Mouse (Mus musculus) intestine, postnatal 0 days (tissue): ENCODE measurements around the gene Tesk2. TPM values are rescaled to one million over a fixed set of nuclear protein-coding genes. Genes with fewer than 3 reads are reported as not detected.

Experiments
- ATAC-seq: fragments of 200-750 bp; cut with Nextera tagmentation; 2 replicates; pipeline ENCODE4 v1.8.0; 2017; ENCODE audit warnings: mild to moderate bottlenecking, moderate TSS enrichment, moderate library complexity
- H3K27ac ChIP-seq: fragments of 300-500 bp; sonication (generic); 2 replicates; pipeline ENCODE4 v1.5.1; 2014; ENCODE audit warnings: mild to moderate bottlenecking, low read depth, low read length, moderate library complexity
- H3K27me3 ChIP-seq: fragments of 300-500 bp; sonication (generic); replicated peaks from 2 replicates; pipeline ENCODE4 v1.6.1; 2014; ENCODE audit warnings: low read length, mixed read lengths; ENCODE audit not compliant: control insufficient read depth, insufficient read depth
- H3K36me3 ChIP-seq: fragments of 300-500 bp; sonication (generic); 2 replicates; pipeline ENCODE4 v1.6.1; 2014; ENCODE audit warnings: mild to moderate bottlenecking, moderate library complexity; ENCODE audit not compliant: control insufficient read depth, insufficient read depth
- H3K4me1 ChIP-seq: fragments of 300-500 bp; sonication (generic); replicated peaks from 2 replicates; pipeline ENCODE4 v1.6.1; 2014; ENCODE audit warnings: antibody characterized with exemption, low read length, mixed read lengths; ENCODE audit not compliant: control insufficient read depth, insufficient read depth
- H3K4me2 ChIP-seq: fragments of 300-500 bp; sonication (generic); replicated peaks from 2 replicates; pipeline ENCODE4 v1.6.1; 2014; ENCODE audit warnings: low read depth, mild to moderate bottlenecking, moderate library complexity
- H3K4me3 ChIP-seq: fragments of 300-500 bp; sonication (generic); 2 replicates; pipeline ENCODE4 v1.5.1; 2014; ENCODE audit warnings: low read depth, low read length
- H3K9ac ChIP-seq: fragments of 300-500 bp; sonication (generic); 2 replicates; pipeline ENCODE4 v1.6.1; 2014; ENCODE audit warnings: mild to moderate bottlenecking, low read depth, low read length
- H3K9me3 ChIP-seq: fragments of 300-500 bp; sonication (generic); 2 replicates; pipeline ENCODE4 v1.6.1; 2016; ENCODE audit warnings: mixed run types; ENCODE audit not compliant: control insufficient read depth
- CTCF ChIP-seq: sonication (generic); IDR thresholded peaks from 2 replicates; pipeline ENCODE4 v1.5.1; 2016; ENCODE audit warnings: low read depth, mild to moderate bottlenecking, control low read depth, antibody characterized with exemption, moderate library complexity
- WGBS: fragments of 180-500 bp; shearing (Covaris S2); extraction: QIAGEN DNeasy Blood & Tissue Kit; methylation state at CpG from one replicate; pipeline ENCODE4 v1.1.7; 2014; 5-methylcytosine and 5-hydroxymethylcytosine counted together
- polyA plus RNA-seq: library from polyadenylated mRNA; unstranded; fragments of >200 nt; fragmentation: Nextera tagmentation; extraction: Ambion mirVana; gene quantifications from 2 replicates; pipeline ENCODE4 v1.2.1, GENCODE M21; 2015

Tesk2 gene
- polyA plus RNA-seq, 1 experiment from 2014 or later: 6.6 TPM

GRCm38 (mm10) chr4:116683957-116684356, 36.8 kb upstream of the Tesk2 start:
- Histone ChIP-seq H3K9me3 (no peaks in the 10 kb centered on the region), H3K9ac (no peak overlapping the region), H3K4me1 (peaks cover 3% of the 10 kb centered on the region; the same call in 1 of the 2 replicates), H3K4me2 (0 out of 2 replicates have a peak overlapping the region, but pooled peaks have one; percentile 21), H3K36me3 (no peaks in the 10 kb centered on the region), H3K4me3 (no peak overlapping the region), H3K27me3 (no peaks in the 10 kb centered on the region), H3K27ac (no peak overlapping the region)
- ATAC-seq: no peak
- no peak for TF ChIP-seq CTCF
- 38% methylated on average over 4 of the region's 4 CpGs for WGBS

- 65% methylated on average over 2 of the region's 2 CpGs for WGBS
- peak overlapping the region; percentile 77 for H3K4me3 ChIP-seq
- H3K4me2 ChIP-seq: peak overlapping the region; percentile 68; the same call in 1 of the 2 replicates
- H3K36me3 ChIP-seq: peaks cover 5% of the 10 kb centered on the region; the same call in 1 of the 2 replicates
- no peak overlapping the region; the same call in 1 of the 2 replicates for H3K9ac ChIP-seq
- H3K27me3 ChIP-seq: no peaks in the 10 kb centered on the region
- TF ChIP-seq CTCF: no peak
- peak overlapping the region; percentile 97 for H3K27ac ChIP-seq
- no peaks in the 10 kb centered on the region for H3K9me3 ChIP-seq
- H3K4me1 ChIP-seq: peaks cover 3% of the 10 kb centered on the region; the same call in 1 of the 2 replicates
- ATAC-seq: no peak
These were observed 36.1 kb upstream of the Tesk2 start for GRCm38 (mm10) chr4:116684665-116685064.

GRCm38 (mm10) chr4:116685402-116686061, 35.2 kb upstream of the Tesk2 start, which contains the start of gene Prdx1:
Prdx1 (plus strand) TSS chr4:116685544.
- ATAC-seq: peak; percentile 92
- Histone ChIP-seq H3K4me3 (peak within 1 kb of the TSS; percentile 77), H3K27me3 (no peaks in the 10 kb centered on the region), H3K36me3 (peaks cover 9% of the 10 kb centered on the region; the same call in 1 of the 2 replicates), H3K4me2 (peak within 1 kb of the TSS; percentile 68), H3K9me3 (no peaks in the 10 kb centered on the region), H3K4me1 (peaks cover 3% of the 10 kb centered on the region; the same call in 1 of the 2 replicates), H3K9ac (peak within 1 kb of the TSS; percentile 72), H3K27ac (peak within 1 kb of the TSS; percentile 97)
- under 1% methylated on average over 56 of the region's 56 CpGs for WGBS
- TF ChIP-seq CTCF: peak; percentile 94

GRCm38 (mm10) chr4:116687041-116687440, 33.7 kb upstream of the Tesk2 start:
- Histone ChIP-seq H3K9me3 (no peaks in the 10 kb centered on the region), H3K36me3 (peaks cover 20% of the 10 kb centered on the region; the same call in 1 of the 2 replicates), H3K27me3 (no peaks in the 10 kb centered on the region), H3K9ac (no peak overlapping the region), H3K4me3 (peak overlapping the region; percentile 77; the same call in 1 of the 2 replicates), H3K27ac (no peak overlapping the region), H3K4me1 (peaks cover 3% of the 10 kb centered on the region; the same call in 1 of the 2 replicates), H3K4me2 (peak overlapping the region; percentile 68)
- ATAC-seq: no peak
- TF ChIP-seq CTCF: no peak
- 20% methylated on average over 1 of the region's 1 CpGs for WGBS

- no peak for ATAC-seq
- Histone ChIP-seq H3K9me3 (no peaks in the 10 kb centered on the region), H3K4me2 (no peak overlapping the region), H3K27me3 (no peaks in the 10 kb centered on the region), H3K9ac (no peak overlapping the region), H3K4me1 (peaks cover 3% of the 10 kb centered on the region; the same call in 1 of the 2 replicates), H3K27ac (no peak overlapping the region), H3K4me3 (no peak overlapping the region), H3K36me3 (peaks cover 37% of the 10 kb centered on the region)
- no peak for TF ChIP-seq CTCF
- WGBS: 69% methylated on average over 4 of the region's 4 CpGs
These were observed 31.4 kb upstream of the Tesk2 start for GRCm38 (mm10) chr4:116689309-116689876.

GRCm38 (mm10) chr4:116692146-116692545, 28.6 kb upstream of the Tesk2 start:
- 89% methylated on average over 2 of the region's 2 CpGs for whole genome bisulfite sequencing
- Histone ChIP-seq H3K9me3 (no peaks in the 10 kb centered on the region), H3K27ac (no peak overlapping the region), H3K9ac (no peak overlapping the region), H3K4me2 (no peak overlapping the region), H3K27me3 (no peaks in the 10 kb centered on the region), H3K4me1 (no peaks in the 10 kb centered on the region; the same call in 1 of the 2 replicates), H3K4me3 (no peak overlapping the region), H3K36me3 (peaks cover 55% of the 10 kb centered on the region)
- no peak for TF ChIP-seq CTCF
- ATAC-seq: no peak
